Mouse (Mus musculus) large intestine, adult 2 months (tissue): ENCODE results near the gene Asb14. TPM values are rescaled to one million over a fixed set of nuclear protein-coding genes. Genes with fewer than 3 reads are reported as not detected.
"Not testable (repeated sequence)": the region's sequence is repeated elsewhere in the genome, so short reads cannot be mapped to it uniquely, and the experiment has no call there.

Experiments used
- DNase-seq: peaks from one replicate; pipeline ENCODE4 v3.0.0-alpha.2; 2012; ENCODE audit warnings: low read depth, low spot score
- WGBS: fragments of 180-500 bp; shearing (Covaris S2); methylation state at CpG from one replicate; pipeline ENCODE4 v1.1.7; 2018; 5-methylcytosine and 5-hydroxymethylcytosine counted together
- polyA plus RNA-seq: library from polyadenylated mRNA; depleted of rRNA; stranded (reverse); fragments of >200 nt; gene quantifications from 2 replicates; pipeline ENCODE4 v1.2.3, GENCODE M21; 2012; rRNA removed

The Asb14 gene
- polyA plus RNA-seq = not detected in 2 replicates

GRCm38 (mm10) chr14:26894392-26894791 lies at the start of gene Asb14:
Gene Asb14, plus strand, starts transcription at chr14:26894557.
- 93% methylated on average over 4 of the region's 4 CpGs for WGBS

GRCm38 (mm10) chr14:26853053-26853452 lies 41.3 kb upstream of the Asb14 start:
- DNase-seq = no peak
- WGBS = 75% methylated on average over 8 of the region's 8 CpGs

More at GRCm38 (mm10) chr14:26894392-26894791, at the start of gene Asb14:
- DNase-seq = no peak

- WGBS = 74% methylated on average over 2 of the region's 2 CpGs
- DNase-seq = no peak
These were observed 40.3 kb upstream of the Asb14 start for GRCm38 (mm10) chr14:26854066-26854465.

- WGBS = 39% methylated on average over 2 of the region's 2 CpGs
- no peak for DNase-seq
These were observed 36.0 kb upstream of the Asb14 start for GRCm38 (mm10) chr14:26858364-26858763.

DNA sequence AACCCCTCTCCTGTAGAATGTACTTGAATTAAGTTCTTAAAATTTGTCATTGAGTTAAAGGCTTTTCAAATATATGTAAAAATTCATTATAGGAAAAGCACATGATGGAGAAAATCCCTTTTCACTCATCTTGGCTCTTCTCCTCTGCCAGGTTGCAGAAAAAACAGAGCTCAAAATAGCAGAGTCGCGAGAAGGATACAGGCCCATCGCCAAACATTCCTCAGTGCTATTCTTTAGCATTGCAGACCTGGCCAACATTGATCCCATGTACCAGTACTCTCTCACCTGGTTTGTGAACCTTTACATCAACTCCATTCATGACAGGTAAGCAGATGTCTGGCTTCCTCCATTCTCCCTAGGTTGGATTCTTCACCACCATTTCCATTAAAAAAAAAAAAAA lies 35.3 kb upstream of the Asb14 start:
- 85% methylated on average over 3 of the region's 3 CpGs for WGBS
- no peak for DNase-seq

GRCm38 (mm10) chr14:26867356-26867755 lies 27.0 kb upstream of the Asb14 start:
- WGBS = 70% methylated on average over 9 of the region's 9 CpGs
- no peak for DNase-seq

GRCm38 (mm10) chr14:26868299-26868698 lies 26.1 kb upstream of the Asb14 start:
- no peak for DNase-seq
- 92% methylated on average over 5 of the region's 5 CpGs for WGBS

DNA sequence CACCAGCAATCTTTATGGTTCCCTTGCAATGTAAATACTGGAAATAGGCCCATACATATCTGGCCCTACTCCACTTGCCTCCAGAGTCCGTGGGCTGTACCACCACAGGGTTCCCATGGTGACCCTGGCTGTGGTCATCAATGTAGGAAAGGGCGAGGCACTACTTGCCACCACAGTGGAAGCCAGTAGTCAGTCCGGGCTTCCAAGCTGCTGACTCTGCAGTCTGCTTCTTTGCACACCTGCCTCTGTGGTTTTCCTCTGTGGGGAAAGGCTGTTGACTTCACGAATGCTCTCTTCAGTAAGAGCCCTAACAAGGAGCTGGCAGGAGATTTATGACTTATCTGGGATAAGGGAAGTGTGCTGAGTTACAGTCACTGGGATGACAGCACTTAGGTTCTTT lies 15.6 kb upstream of the Asb14 start:
- DNase-seq = no peak
- WGBS = 25% methylated on average over 4 of the region's 4 CpGs

GRCm38 (mm10) chr14:26879976-26880375 lies 14.4 kb upstream of the Asb14 start:
- no peak for DNase-seq
- 73% methylated on average over 2 of the region's 2 CpGs for WGBS

DNA sequence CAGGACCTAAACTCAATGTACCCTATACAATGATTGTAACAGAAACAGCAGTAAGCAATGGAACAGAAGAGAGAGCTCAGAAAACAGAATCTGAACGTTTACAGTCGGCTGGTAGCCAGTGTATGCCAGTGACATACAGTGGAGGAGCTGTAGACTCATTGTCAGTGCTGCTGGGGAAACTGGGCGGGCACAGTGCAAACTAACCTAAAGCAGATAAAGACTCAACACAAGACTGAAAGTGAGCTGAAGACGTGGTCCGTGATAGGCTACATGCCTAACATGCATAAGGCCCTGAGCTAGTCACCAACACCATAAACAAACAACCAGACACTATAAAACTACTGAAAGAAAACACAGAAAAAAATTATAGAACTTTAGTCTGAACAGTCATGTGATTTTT lies 12.7 kb upstream of the Asb14 start:
- 60% methylated on average over 5 of the region's 5 CpGs for WGBS
- DNase-seq = no peak

GRCm38 (mm10) chr14:26887244-26887643 lies 7.1 kb upstream of the Asb14 start:
- WGBS = 42% methylated on average over 3 of the region's 3 CpGs
- no peak for DNase-seq

- DNase-seq = no peak
- 85% methylated on average over 3 of the region's 3 CpGs for WGBS
These were observed 3.6 kb upstream of the Asb14 start for GRCm38 (mm10) chr14:26890777-26891176.

DNA sequence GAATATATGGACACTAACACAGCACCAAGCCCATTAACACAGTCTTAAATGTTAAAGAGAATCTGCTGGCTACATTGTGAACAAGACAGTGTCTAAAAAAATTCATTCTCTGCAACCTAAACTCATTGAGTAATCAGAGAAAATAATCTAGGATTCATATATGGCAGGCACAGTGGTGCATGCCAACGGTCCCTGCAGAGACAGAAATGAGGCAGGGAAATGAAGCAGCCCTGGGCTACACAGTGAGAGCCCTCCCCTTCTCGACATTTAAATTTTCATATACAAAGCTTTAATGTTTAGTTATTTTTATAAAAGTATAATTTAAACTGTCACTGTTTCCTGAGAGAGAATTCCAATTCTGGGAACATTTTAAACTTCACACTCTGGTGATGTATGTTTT lies 5.1 kb downstream of the Asb14 start:
- 77% methylated on average over 2 of the region's 2 CpGs for WGBS
- DNase-seq = no peak

DNA sequence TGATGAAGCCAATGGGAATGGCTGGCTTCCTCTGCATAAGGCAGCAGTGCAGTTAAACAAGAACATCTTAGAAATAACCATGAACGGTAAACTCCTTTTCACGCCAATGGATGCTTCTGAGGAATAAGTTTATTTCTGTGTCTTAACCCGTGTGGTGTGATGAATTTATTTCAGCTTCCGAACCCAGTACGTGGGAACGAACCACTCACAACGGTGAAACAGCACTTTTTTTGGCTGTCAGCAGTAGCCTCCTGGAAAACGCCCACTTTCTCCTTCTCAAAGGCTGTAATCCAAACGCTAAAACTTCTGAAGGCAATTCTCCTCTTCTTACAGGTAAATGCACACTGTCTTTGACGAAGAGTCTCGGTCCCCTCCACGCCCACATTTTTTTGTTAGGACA lies 6.5 kb downstream of the Asb14 start:
- 65% methylated on average over 12 of the region's 12 CpGs for WGBS
- no peak for DNase-seq

- DNase-seq = no peak
- 79% methylated on average over 4 of the region's 4 CpGs for WGBS
These were observed 13.0 kb downstream of the Asb14 start for GRCm38 (mm10) chr14:26907401-26907800.

DNA sequence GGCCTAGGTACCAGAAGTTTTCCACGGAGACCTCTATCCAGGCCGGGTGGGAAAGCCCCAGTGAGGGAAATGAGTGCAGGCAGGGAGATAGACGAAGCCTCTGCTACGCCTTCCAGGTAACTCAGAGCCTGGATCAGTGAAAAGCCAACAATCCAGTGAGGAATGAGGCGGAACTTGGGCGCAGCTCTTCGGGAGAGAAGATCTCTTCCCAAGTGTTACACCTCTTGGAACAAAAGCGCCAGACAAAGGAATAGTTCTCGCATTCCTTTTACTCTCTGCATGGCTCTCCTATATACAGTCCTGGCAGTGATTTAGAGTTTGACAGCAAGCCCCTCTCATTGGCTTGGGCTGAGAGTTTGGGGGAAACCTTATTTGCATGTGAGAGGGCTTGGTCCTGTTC lies 16.1 kb downstream of the Asb14 start:
- not testable (repeated sequence) for DNase-seq
- WGBS = 59% methylated on average over 9 of the region's 9 CpGs

GRCm38 (mm10) chr14:26911201-26911600 lies 16.8 kb downstream of the Asb14 start:
- DNase-seq = no peak
- WGBS = 39% methylated on average over 6 of the region's 6 CpGs

DNA sequence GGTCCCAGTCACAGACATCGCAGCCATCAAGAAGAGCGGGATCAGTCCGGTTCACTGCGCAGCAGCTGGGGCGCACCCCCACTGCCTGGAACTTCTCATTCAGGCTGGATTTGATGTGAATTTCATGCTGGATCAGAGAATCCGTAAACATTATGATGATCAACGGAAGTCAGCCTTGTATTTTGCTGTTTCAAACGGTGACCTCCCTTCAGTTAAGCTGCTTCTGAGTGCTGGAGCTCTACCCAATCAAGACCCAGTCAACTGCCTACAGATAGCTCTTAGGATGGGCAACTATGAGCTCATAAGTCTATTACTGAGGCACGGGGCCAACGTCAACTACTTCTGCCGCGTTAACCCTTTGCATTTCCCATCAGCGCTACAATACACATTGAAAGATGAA lies 17.5 kb downstream of the Asb14 start:
- DNase-seq = no peak
- 79% methylated on average over 13 of the region's 13 CpGs for WGBS

- no peak for DNase-seq
- WGBS = 83% methylated on average over 9 of the region's 9 CpGs
These were observed 19.4 kb downstream of the Asb14 start for GRCm38 (mm10) chr14:26913681-26914268.

- no peak for DNase-seq
- WGBS = 95% methylated on average over 3 of the region's 3 CpGs
These were observed 25.0 kb downstream of the Asb14 start for GRCm38 (mm10) chr14:26919310-26919709.

GRCm38 (mm10) chr14:26923702-26924421 lies 29.5 kb downstream of the Asb14 start:
- DNase-seq = no peak
- WGBS = 86% methylated on average over 5 of the region's 5 CpGs
